Mouse (Mus musculus) c-Kit-positive CD71-negative TER-119-negative erythroid progenitor cells, embryonic 14.5 days (primary cell): ENCODE results near the gene Cdk2ap2.

Experiments
- DNase-seq: peaks from one replicate; pipeline ENCODE4 v3.0.0-alpha.2; 2013; ENCODE audit warnings: low read depth

The Cdk2ap2 gene

DNA sequence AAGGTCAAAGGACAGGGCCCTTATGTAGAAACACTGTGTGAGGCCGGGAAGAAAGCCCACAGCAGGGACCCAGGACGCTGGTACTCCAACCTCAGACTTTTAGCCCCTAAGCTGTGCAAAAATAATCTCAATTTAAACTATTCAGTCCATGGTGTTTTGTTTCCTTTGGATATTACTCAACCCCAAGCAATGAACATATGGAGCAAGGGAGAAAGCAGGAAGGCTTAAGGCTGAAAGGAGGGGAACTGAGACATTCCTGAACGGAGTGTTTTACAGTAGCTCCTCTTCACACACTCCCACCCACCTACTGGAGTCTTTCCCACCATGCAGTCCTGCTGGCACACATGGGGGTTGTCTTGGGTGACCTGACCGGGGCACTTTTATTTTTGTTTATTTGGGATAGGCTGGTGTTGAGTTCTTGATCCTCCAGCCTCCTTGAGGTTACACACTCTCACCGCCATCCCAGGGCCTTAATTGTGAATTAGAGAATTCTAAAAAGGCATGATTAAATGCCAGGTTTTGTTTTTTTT is 2.1 kb upstream of the Cdk2ap2 start:
- no peak for DNase-seq

DNA sequence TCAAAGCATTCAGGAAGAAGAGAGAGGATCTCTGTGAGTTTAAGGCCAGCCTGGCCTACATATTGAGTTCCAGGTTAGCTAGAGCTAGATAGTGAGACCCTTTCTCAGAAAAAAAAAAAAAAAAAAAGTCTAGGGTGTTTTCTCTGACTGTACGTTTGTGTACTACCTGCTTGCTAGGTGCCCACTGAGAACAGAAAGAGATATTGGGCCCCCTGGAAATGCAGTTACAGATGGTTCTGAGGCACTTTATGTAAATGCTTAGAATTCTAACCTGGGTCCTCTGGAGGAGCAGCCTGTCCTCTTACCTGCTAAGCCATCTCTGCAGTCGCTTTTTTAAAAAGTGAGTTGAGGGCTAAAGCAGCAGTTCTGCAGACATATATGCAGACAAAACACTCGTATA is 1.2 kb upstream of the Cdk2ap2 start:
- DNase-seq: no peak

DNA sequence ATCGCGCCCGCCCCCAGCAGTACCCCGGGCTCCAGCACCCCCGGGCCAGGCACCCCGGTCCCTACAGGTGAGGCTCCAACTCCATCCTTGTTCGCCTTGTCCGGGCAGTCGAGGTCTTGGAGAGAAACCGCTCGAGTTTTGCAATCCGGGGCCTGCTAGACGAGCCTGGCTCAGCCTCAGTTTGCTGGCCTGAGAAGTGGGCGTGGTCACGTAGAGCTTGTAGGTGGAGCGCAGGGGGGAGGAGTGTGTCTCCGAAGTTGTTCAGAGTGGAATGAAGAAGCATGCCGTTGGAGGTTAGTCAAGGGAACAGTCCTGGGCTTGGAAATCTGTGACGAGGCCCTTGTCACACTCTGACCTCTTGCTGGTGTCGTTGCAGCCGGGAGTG is 451 bp downstream of the Cdk2ap2 start:
- DNase-seq: no peak

DNA sequence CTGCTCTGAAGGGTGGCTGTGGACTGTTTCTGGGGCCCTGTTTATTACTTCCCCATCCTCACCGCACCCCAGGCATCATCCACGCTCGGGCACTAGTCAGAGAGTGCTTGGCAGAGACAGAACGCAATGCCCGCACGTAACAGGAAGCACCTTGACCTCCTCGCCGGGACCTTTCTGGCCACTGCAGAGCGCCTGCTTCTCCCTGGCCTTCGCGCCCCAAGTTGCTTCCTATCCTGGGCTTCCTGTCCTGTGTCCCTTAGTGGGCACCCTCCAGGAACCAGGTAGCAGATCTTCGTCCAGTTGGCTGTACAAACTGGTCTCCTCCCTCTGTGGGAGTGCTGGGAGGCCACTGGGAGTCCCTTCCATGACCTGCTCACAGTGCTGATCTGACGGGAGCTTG is 1.4 kb downstream of the Cdk2ap2 start:
- DNase-seq: no peak

DNA sequence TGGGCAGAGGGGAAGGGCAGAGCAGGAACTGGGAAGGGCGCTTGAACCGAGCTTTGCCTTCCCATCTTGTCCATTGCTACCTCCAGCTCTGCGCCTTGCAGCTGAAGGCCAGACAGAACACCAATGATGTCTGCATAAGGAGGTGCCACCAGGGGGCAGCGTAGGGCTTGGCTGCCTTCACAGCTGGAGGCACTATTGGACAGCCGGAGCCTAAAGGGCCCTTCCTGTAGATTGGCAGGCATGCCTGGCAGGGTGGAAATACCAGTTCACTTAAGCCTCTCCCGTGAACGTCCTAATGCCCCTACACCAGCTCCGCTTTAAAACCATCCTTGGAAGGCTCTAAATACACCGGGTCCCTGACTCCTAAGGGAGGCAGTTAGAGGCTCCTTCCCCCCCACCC is 2.1 kb downstream of the Cdk2ap2 start:
- DNase-seq: peak; percentile 94

GRCm38 (mm10) chr19:4099837-4100717 is 3.1 kb downstream of the Cdk2ap2 start, which contains the start of gene Pitpnm1:
Gene Pitpnm1 (plus strand): TSS chr19:4099998.
- DNase-seq: no peak

GRCm38 (mm10) chr19:4100718-4101261 is 3.8 kb downstream of the Cdk2ap2 start:
- no peak for DNase-seq

DNA sequence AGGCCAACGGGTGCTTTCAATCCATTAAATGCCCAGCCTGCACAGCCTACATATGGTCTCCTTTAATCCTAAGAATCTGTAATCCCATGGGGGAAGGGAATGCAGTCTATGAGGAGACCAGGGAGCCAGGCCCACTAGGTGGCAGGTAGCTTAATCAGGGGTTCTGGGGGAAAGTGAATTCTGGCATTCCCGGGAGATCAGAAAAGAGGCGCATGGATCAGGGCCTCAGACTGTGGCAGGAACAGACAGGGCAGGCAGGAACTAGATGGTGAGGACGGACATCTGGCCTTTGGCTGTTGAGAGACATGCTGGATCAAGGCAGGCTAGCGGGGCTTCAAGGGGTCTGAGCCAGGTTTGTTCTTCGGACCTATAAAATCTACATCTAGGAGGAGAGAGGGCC is 4.5 kb downstream of the Cdk2ap2 start:
- no peak for DNase-seq

DNA sequence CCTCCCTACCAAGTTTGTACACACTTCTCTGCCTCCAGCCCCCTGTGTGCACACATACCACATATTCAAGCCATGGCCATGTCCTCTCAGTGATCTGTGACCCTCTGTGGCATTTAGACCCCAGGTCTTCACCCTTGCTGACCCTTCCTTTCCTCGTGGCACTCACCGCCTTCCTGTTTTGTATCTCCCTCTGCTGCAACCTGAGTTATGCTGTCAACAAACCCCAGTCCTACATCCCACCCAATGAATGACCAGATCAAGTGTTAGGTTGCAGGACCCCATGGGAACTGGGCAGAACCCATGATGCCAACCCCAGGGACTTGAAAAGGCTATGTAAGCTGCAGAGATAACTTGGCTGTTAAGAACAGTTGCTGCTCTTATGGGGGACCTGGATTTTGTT is 5.1 kb downstream of the Cdk2ap2 start:
- DNase-seq: no peak

DNA sequence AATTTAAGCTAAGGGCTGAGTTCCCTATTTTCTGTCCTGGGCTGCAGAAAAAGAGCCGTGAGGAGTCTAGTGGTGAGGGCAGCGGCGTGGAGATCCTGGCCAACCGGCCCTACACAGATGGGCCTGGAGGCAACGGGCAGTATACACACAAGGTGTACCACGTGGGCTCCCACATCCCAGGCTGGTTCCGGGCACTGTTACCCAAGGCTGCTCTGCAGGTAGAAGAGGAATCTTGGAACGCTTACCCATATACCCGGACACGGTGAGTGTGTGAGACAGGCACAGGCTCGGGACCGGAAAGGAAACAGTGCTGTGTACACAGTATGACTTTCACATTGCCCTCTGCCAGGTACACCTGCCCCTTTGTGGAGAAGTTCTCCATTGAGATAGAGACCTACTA is 5.6 kb downstream of the Cdk2ap2 start:
- no peak for DNase-seq

GRCm38 (mm10) chr19:4103294-4103693 is 6.3 kb downstream of the Cdk2ap2 start:
- DNase-seq: no peak

- DNase-seq: no peak
Observed at GRCm38 (mm10) chr19:4103792-4104191, 6.8 kb downstream of the Cdk2ap2 start.

DNA sequence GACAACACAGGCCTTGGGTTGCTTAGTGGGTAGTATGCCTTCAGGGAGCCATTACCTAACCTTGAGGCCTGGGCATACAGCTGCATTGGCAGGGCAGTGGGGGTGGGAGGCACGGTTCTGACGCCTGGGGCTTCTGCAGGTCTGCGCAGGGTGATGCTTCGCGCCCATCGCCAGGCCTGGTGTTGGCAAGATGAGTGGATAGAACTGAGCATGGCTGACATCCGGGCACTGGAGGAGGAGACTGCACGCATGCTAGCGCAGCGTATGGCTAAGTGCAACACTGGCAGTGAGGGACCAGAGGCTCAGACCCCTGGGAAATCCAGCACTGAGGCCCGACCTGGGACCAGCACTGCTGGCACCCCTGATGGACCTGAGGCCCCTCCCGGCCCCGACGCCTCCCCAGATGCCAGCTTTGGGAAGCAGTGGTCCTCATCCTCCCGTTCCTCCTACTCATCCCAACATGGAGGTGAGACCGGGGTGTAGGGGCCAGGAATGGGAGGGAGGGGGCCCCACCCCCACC is 7.8 kb downstream of the Cdk2ap2 start:
- DNase-seq: no peak

DNA sequence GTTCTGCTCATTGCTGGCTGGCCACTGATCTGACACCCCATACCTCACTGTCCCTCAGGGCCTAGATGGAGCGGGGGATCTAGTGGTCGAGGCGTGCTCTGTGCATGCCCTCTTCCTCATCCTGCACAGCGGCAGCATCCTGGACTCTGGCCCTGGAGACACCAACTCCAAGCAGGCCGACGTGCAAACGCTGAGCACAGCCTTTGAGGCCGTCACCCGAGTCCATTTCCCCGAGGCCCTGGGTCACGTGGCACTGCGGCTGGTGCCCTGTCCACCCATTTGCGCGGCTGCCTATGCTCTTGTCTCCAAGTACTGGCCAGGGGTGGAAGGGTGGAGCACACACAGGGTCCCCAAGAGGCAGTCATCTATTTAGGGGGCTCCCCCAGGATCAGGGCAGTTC is 9.7 kb downstream of the Cdk2ap2 start:
- no peak for DNase-seq

- DNase-seq: no peak
Observed at GRCm38 (mm10) chr19:4108535-4108934, 11.6 kb downstream of the Cdk2ap2 start.

- no peak for DNase-seq
Observed at GRCm38 (mm10) chr19:4112063-4112960, 15.3 kb downstream of the Cdk2ap2 start.

DNA sequence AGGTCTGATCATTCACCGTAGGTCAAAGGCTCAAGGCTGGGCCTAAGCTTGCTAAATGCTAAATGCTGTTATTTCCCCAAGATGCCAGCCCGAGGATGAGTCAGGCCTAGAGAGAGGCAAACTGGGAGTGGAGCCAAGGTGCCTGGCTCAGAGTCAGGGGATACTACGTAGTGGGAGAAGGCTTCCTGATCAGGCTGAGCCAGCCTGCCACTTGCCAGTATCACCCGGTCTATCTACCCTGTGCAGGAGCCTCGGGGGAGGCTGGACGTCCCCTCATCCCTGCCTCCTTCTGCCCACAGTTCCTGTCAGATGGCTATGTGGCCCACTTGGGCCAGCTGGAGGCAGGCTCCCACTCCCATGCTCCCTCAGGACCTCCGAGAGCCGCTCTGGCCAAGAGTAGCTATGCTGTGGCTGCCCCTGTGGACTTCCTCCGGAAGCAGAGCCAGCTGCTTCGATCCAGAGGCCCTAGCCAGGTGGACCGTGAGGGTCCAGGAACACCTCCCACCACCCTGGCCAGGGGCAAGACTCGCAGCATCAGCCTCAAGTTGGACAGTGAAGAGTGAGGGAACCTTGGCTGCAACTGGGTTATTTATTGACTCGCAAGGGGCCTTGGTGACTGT is 16.3 kb downstream of the Cdk2ap2 start:
- DNase-seq: no peak

DNA sequence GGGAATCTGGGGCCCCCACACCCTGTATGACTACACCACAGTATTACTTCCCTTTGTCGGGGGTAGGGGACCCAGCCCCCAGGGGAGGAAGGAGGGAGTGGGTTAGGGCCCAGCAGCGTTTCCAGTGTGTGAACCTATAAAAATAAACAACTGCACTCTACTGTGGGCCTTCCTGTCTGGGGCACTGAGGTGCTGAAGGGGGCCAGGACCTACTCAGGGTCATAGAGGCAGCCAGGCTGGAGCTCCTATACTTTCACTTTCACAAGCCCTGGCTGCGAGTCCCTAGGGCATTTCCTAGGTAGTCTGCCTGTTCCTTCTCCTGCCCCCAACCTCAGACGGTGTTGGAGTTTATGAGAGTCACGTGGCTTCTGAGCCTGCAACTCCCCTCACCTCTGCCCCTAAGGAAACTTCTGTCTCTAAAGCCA is 16.8 kb downstream of the Cdk2ap2 start:
- DNase-seq: no peak

DNA sequence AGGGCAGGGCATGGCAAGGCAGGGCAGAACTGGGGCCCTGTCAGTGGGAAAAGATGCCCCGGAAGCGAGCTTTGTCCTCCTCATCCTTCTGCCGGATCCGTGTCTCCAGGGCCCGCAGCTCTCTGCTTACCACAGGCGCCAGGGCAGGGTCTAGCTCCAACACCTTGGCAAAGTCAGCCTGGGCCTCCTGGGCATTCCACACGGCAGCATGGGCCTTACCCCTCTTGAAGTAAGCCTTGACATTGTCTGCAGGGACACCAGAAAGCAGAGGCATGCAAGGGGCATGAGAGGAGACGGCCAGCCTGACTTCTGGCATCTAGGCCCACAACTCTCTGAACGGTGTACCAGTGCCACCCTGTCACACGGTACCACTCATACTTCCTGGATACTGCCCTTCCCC is 17.6 kb downstream of the Cdk2ap2 start:
- DNase-seq: no peak

DNA sequence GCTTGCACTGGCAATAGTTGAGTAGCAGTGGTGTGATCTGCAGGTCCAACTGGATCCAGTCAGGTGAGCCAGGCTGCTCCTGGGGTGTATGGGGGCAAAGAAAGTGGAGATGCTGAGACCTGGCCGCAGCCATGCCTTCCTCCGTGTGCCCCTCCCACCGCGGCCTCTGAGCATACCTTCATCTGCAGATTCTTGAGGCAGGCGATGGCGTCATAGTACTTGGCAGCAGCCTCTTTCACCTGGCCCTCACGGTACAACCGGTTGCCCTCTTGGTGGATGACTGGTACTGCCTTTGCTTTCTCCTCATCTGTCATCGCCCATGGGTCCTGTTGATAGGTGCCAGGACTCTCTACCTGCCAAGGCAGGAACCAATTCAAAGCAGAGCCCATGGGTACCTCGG is 18.2 kb downstream of the Cdk2ap2 start:
- DNase-seq: no peak

DNA sequence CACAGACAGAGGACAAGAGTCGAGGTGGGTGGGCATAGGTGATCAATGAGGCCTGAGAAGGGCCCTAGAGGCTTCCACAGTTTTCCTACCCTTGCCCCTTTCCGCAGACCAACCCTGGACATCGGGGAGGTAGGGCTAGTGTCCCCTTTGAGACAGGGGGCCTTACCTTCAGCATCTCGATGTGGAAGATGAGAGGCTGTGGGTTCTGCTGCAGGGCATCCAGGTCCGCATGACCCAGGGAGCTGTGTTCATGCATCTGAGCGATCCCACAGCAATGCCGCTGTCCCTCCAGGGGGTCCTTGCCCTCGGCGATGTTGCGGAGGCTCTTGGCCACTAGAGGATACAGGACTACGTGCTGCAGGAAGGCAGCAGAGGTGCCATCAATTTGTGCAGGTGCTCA is 18.8 kb downstream of the Cdk2ap2 start:
- DNase-seq: no peak

GRCm38 (mm10) chr19:4117006-4117405 is 20.0 kb downstream of the Cdk2ap2 start:
- DNase-seq: no peak
